Mouse (Mus musculus): ENCODE measurements around the gene Zfp462. TPM values are rescaled to one million over a fixed set of nuclear protein-coding genes. Genes with fewer than 3 reads are reported as not detected.

The Zfp462 gene
- total and polyA plus RNA-seq, 3 experiments = 5.0 to 7.6 (median 7.5) TPM

DNA sequence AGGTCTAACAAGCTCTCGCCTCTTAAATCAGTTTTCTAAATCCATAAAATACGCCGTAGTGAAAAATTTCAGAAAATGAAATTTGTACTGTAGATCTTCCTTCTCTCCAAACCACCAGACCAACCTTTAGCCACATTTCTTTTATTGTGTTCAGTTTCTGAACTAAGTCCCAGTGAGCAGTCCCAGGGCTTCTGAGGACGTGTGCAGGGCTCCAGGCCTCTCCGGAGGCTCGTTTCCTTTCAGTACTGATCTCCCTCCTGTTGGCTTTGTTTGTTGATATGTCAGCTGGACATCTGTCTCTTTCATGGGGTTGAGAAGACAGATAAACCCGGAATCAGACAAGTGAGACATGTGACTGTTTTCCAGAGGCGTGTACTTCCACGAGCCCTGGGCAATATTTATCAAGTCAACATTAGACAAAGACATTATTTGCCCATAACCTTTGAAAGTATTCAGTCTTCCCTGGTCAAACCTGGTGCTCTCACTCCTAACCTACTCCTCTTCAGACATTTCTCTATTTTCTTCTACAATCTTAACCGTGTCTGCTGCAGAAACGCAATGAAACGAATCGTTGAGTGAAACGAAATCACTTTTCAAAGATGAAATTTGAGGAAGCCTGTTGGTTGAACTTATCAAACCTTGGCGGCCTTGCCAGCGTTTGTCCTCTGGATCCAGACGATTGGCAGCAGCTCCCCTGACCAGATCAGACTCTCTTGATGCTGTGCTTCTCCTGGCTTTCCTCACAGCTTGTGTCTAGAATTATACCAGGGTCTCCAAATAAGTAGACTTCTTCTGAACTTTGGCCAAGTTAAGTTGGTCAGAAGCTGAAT, 121.7 kb downstream of the Zfp462 start:
- TF ChIP-seq EP300 (IDR thresholded peaks at IDR 0.05; ENCODE audit: insufficient read depth, low read depth, low read length) (no peak), CTCF (IDR thresholded peaks at IDR 0.05) (no peak), POLR2A (IDR thresholded peaks at IDR 0.05; ENCODE audit: insufficient read depth, low read depth, low read length) (no peak)
- H3K4me3 ChIP-seq = no peak overlapping the region
- intact Hi-C loops (cut with DNase I) = no loop called here
- H3K4me1 ChIP-seq (ENCODE audit: control insufficient read depth, insufficient read depth, low read length) = no peaks in the 10 kb centered on the region
- no peaks in the 10 kb centered on the region for H3K27me3 ChIP-seq (ENCODE audit: control insufficient read depth, insufficient read depth, low read length)
- H3K27ac ChIP-seq = no peak overlapping the region
- 60% methylated on average over 17 of the region's 17 CpGs for WGBS
- H3K36me3 ChIP-seq (ENCODE audit: control insufficient read depth, insufficient read depth, low read length) = no peaks in the 10 kb centered on the region
- no peaks in the 10 kb centered on the region for H3K79me2 ChIP-seq (replicated peaks; ENCODE audit: control insufficient read depth, insufficient read depth, low read length)
- H3K9ac ChIP-seq (ENCODE audit: low read depth, low read length) = no peak overlapping the region
- no peak for DNase-seq

DNA sequence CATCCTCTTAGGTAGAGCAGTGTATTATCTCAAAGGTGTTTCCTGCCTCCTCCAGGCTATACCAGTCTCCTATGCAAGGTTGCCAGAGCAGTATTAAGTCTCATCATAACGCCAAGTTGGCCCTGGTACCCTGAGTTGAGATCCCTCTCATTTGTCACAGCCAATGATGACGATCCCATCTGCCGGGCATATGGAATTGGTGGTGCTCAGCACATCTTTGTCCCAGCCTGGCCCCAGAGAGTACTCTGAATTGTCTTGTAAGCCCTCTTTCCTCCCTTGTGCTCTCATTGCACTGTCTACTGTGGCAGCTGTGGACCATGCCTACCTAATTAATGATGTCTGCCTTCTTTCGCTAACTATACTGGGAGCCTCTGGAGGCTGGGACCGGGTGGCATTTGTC, 126.7 kb downstream of the Zfp462 start:
- Histone ChIP-seq H3K4me3 (no peak overlapping the region), H3K36me3 (ENCODE audit: control insufficient read depth, insufficient read depth, low read length) (no peaks in the 10 kb centered on the region; the same call in 1 of the 2 replicates), H3K79me2 (replicated peaks; ENCODE audit: control insufficient read depth, insufficient read depth, low read length) (no peaks in the 10 kb centered on the region), H3K4me1 (ENCODE audit: control insufficient read depth, insufficient read depth, low read length) (no peaks in the 10 kb centered on the region), H3K27me3 (ENCODE audit: control insufficient read depth, insufficient read depth, low read length) (no peaks in the 10 kb centered on the region), H3K27ac (no peak overlapping the region), H3K9ac (ENCODE audit: low read depth, low read length) (no peak overlapping the region)
- TF ChIP-seq CTCF (IDR thresholded peaks at IDR 0.05) (no peak), POLR2A (IDR thresholded peaks at IDR 0.05; ENCODE audit: insufficient read depth, low read depth, low read length) (no peak), EP300 (IDR thresholded peaks at IDR 0.05; ENCODE audit: insufficient read depth, low read depth, low read length) (no peak)
- intact Hi-C loops (cut with DNase I) = no loop called here
- 94% methylated on average over 5 of the region's 5 CpGs for WGBS
- DNase-seq = no peak

DNA sequence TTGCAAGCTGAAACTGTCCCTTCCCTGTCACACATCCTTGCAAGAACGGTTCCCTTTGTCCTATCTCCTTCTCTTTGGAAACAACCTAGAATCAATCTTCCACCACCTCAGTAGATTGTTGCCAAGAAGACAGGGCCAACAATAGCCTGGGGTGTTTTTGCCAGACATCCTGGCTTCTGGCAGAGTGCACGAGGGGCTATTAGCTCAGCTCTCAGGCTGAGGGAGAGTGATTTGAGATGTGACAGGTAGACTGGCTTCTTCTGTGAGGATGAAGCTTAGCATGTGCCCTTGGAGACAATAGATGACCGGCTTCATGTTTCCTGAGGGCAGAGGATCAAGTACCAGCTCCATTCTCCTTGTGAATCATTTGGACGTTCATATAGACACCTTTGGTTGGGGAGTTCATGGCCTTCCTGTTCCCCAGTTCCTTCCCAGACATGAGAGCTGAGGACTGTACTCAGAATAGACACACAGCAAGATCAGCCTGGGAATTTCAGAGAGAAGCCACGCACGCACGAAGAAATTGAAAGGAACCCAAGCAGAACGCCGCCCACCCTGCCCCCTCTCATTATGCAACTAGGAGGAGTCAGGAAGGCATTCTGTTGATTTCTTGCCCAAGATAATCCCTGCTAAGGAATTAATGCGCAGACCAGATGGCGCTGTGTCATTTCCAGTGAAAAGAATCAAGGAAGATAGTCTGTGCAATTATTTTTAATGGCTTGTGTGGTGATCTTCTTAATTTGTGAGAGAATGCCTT, 132.5 kb downstream of the Zfp462 start:
- H3K36me3 ChIP-seq (ENCODE audit: control insufficient read depth, insufficient read depth, low read length) = peaks cover 2% of the 10 kb centered on the region
- H3K79me2 ChIP-seq (replicated peaks; ENCODE audit: control insufficient read depth, insufficient read depth, low read length) = no peaks in the 10 kb centered on the region
- peaks cover 11% of the 10 kb centered on the region for H3K4me1 ChIP-seq (ENCODE audit: control insufficient read depth, insufficient read depth, low read length)
- TF ChIP-seq CTCF (IDR thresholded peaks at IDR 0.05) (no peak), POLR2A (IDR thresholded peaks at IDR 0.05; ENCODE audit: insufficient read depth, low read depth, low read length) (no peak; the same call in 1 of the 2 replicates), EP300 (IDR thresholded peaks at IDR 0.05; ENCODE audit: insufficient read depth, low read depth, low read length) (peak; percentile 62; the same call in 1 of the 2 replicates)
- H3K9ac ChIP-seq (ENCODE audit: low read depth, low read length) = peak overlapping the region; percentile 52
- intact Hi-C loops (cut with DNase I) = loop anchor here (2.0 to 5.0 kb wide), 6 partner anchors 35 to 133 kb away; partner anchors contain the start of gene Zfp462
- 34% methylated on average over 11 of the region's 11 CpGs for WGBS
- DNase-seq = peak; percentile 50 to 61
- peak overlapping the region; percentile 88 for H3K27ac ChIP-seq
- H3K27me3 ChIP-seq (ENCODE audit: control insufficient read depth, insufficient read depth, low read length) = no peaks in the 10 kb centered on the region
- peak overlapping the region; percentile 33 for H3K4me3 ChIP-seq

DNA sequence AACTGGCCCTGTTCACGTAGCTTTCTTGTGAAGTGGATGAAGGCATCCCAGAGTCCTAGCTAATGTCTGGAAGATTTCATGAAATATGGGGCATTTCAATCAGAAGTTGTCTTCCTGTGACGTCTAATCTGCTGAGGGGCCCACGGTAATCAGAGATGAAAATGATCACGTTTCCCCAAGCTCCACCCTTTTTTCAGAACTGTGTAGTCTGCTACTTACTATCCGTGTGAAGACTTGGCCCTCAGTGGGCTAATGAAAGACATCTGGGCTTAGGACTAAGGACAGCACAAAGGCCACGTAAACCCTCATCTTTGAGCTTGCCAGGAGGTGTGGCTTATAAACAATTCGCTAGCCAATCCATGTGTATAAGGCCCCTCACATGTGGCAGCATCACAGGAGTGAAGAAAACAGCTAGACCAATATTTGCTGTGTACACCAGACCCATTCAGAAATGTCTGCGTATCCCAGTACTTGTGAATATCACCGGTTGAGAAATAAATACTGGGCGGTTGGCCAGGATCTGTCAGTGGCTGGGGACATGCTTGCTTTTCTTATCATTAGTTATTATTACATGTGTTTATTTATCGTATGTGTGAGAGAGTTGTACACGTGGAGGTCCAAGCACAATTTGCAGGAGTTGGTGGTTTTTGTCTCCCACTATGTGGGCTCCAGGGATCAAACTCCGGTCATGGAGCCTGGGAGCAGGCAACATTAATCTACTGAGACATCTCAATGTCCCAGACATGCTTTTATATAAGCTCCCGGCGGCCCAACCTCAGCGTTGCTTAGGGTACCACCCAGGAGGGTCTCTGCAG, 133.3 kb downstream of the Zfp462 start:
- Histone ChIP-seq H3K27ac (peak overlapping the region; percentile 88), H3K9ac (ENCODE audit: low read depth, low read length) (no peak overlapping the region; the same call in 1 of the 2 replicates), H3K27me3 (ENCODE audit: control insufficient read depth, insufficient read depth, low read length) (no peaks in the 10 kb centered on the region), H3K4me1 (ENCODE audit: control insufficient read depth, insufficient read depth, low read length) (peaks cover 11% of the 10 kb centered on the region), H3K79me2 (replicated peaks; ENCODE audit: control insufficient read depth, insufficient read depth, low read length) (no peaks in the 10 kb centered on the region), H3K4me3 (no peak overlapping the region), H3K36me3 (ENCODE audit: control insufficient read depth, insufficient read depth, low read length) (peaks cover 2% of the 10 kb centered on the region)
- DNase-seq = peak; percentile 14 to 35
- WGBS = 54% methylated on average over 16 of the region's 16 CpGs
- intact Hi-C loops (cut with DNase I) = loop anchor here (2.0 to 5.0 kb wide), 6 partner anchors 36 to 133 kb away; partner anchors contain the start of gene Zfp462
- no peak for TF ChIP-seq CTCF (IDR thresholded peaks at IDR 0.05)
- no peak for TF ChIP-seq EP300 (IDR thresholded peaks at IDR 0.05; ENCODE audit: insufficient read depth, low read depth, low read length)
- no peak for TF ChIP-seq POLR2A (IDR thresholded peaks at IDR 0.05; ENCODE audit: insufficient read depth, low read depth, low read length)

DNA sequence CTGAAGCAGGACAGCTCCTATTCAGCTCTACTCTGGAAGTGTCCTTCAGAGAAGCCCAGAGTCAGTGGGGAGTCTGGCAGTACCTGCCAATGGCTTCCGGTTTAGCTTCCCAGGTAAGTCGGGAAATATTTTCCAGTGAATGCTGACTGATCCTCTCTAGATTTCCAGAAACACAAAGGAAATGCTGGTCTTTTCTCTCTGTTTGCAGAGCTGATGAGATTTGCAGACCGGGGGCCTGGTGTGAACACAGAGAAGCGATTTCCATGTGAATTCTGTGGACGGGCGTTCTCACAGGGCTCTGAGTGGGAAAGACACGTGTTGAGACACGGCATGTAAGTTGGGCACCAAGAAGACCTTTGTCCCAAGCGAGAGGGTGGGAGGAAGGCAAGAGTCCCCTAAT, 134.2 kb downstream of the Zfp462 start:
- H3K27me3 ChIP-seq (ENCODE audit: control insufficient read depth, insufficient read depth, low read length) = no peaks in the 10 kb centered on the region
- no peak overlapping the region for H3K4me3 ChIP-seq
- no peak overlapping the region; the same call in 1 of the 2 replicates for H3K27ac ChIP-seq
- no peaks in the 10 kb centered on the region for H3K79me2 ChIP-seq (replicated peaks; ENCODE audit: control insufficient read depth, insufficient read depth, low read length)
- peaks cover 2% of the 10 kb centered on the region for H3K36me3 ChIP-seq (ENCODE audit: control insufficient read depth, insufficient read depth, low read length)
- no peak for TF ChIP-seq POLR2A (IDR thresholded peaks at IDR 0.05; ENCODE audit: insufficient read depth, low read depth, low read length)
- no peak for TF ChIP-seq EP300 (IDR thresholded peaks at IDR 0.05; ENCODE audit: insufficient read depth, low read depth, low read length)
- no peak for TF ChIP-seq CTCF (IDR thresholded peaks at IDR 0.05)
- DNase-seq = no peak
- no peak overlapping the region for H3K9ac ChIP-seq (ENCODE audit: low read depth, low read length)
- intact Hi-C loops (cut with DNase I) = loop anchor here (5.0 kb wide), 5 partner anchors 37 to 92 kb away; no protein-coding TSS in a partner anchor
- H3K4me1 ChIP-seq (ENCODE audit: control insufficient read depth, insufficient read depth, low read length) = peaks cover 13% of the 10 kb centered on the region
- WGBS = 76% methylated on average over 9 of the region's 9 CpGs
